Mouse (Mus musculus) urinary bladder, postnatal 0 days (tissue): ENCODE results near the gene Mutyh. TPM values are rescaled to one million over a fixed set of nuclear protein-coding genes. Genes with fewer than 3 reads are reported as not detected.

ENCODE experiments used
- polyA plus RNA-seq: library from polyadenylated mRNA; unstranded; fragments of >200 nt; fragmentation: Nextera tagmentation; extraction: Ambion mirVana; gene quantifications from 2 replicates; pipeline ENCODE4 v1.2.1, GENCODE M21; 2015

Gene Mutyh
- polyA plus RNA-seq = 4.0 and 4.3 TPM in 2 replicates

GRCm38 (mm10) chr4:116807197-116808129, at the start of gene Mutyh, which contains the start of gene Toe1:
Gene Mutyh, plus strand, starts transcription at chr4:116807723.
Gene Toe1, minus strand, starts transcription at chr4:116807640.

GRCm38 (mm10) chr4:116821694-116822016, 14.1 kb downstream of the Mutyh start, which contains the start of gene Hpdl:
Gene Hpdl, minus strand, starts transcription at chr4:116821707.

Other genes starting within 250 kb of the Mutyh start
- 4.7 and 4.8 TPM in 2 replicates for gene Ccdc17, start 211.1 kb upstream of the Mutyh start, polyA plus RNA-seq
- gene Nasp, start 179.8 kb upstream of the Mutyh start, polyA plus RNA-seq = 26.8 and 34.0 TPM in 2 replicates
- gene Akr1a1, start 156.0 kb upstream of the Mutyh start, polyA plus RNA-seq = 615 and 631 TPM in 2 replicates
- 1,084 and 1,167 TPM in 2 replicates for gene Prdx1, start 122.2 kb upstream of the Mutyh start, polyA plus RNA-seq
- gene Mmachc, start 99.3 kb upstream of the Mutyh start, polyA plus RNA-seq = 15.6 and 15.8 TPM in 2 replicates
- 14.2 and 16.2 TPM in 2 replicates for gene Ccdc163, start 99.2 kb upstream of the Mutyh start, polyA plus RNA-seq
- 3.3 and 3.7 TPM in 2 replicates for gene Tesk2, start 86.8 kb upstream of the Mutyh start, polyA plus RNA-seq
- 20.1 and 21.0 TPM in 2 replicates for gene Toe1, start 83 bp upstream of the Mutyh start, polyA plus RNA-seq
- gene Hpdl, start 14.0 kb downstream of the Mutyh start, polyA plus RNA-seq = 0.37 and 0.42 TPM in 2 replicates
- 0.30 and 0.49 TPM in 2 replicates for gene Zswim5, start 69.7 kb downstream of the Mutyh start, polyA plus RNA-seq
- gene Urod, start 186.7 kb downstream of the Mutyh start, polyA plus RNA-seq = 54.3 and 54.6 TPM in 2 replicates
- 5.9 and 6.5 TPM in 2 replicates for gene Hectd3, start 187.6 kb downstream of the Mutyh start, polyA plus RNA-seq
- gene Eif2b3, start 211.7 kb downstream of the Mutyh start, polyA plus RNA-seq = 33.5 TPM in 2 replicates